Mouse (Mus musculus) heart, embryonic 14.5 days (tissue): ENCODE results near the gene Bhmt2. TPM values are rescaled to one million over a fixed set of nuclear protein-coding genes. Genes with fewer than 3 reads are reported as not detected.

Source experiments
- ATAC-seq: fragments of 200-750 bp; cut with Nextera tagmentation; 2 replicates; pipeline ENCODE4 v1.8.0; 2017; ENCODE audit warnings: low read depth, moderate TSS enrichment; ENCODE audit not compliant: insufficient number of reproducible peaks, insufficient read depth, low FRiP score
- H3K27ac ChIP-seq, 2 experiments: fragments of 200-500 bp in 1 of 2; fragments of 300-500 bp in 1 of 2; sonication (generic) in 1 of 2; replicated peaks in 1 of 2; 2 replicates each; pipeline ENCODE4 v1.5.1; 2012 to 2014; ENCODE audit warnings: low read depth in 2 of 2, low read length in 2 of 2, control low read depth in 1 of 2, mild to moderate bottlenecking in 1 of 2, mixed read lengths in 1 of 2; ENCODE audit not compliant: control insufficient read depth in 1 of 2, insufficient read depth in 1 of 2
- H3K27me3 ChIP-seq: fragments of 300-500 bp; sonication (generic); 2 replicates; pipeline ENCODE4 v1.6.1; 2014; ENCODE audit warnings: mild to moderate bottlenecking, low read length, control low read depth; ENCODE audit not compliant: control insufficient read depth, insufficient read depth
- H3K36me3 ChIP-seq: fragments of 300-500 bp; sonication (generic); 2 replicates; pipeline ENCODE4 v1.6.1; 2014; ENCODE audit warnings: mild to moderate bottlenecking, control low read depth, low read length, mixed read lengths; ENCODE audit not compliant: control insufficient read depth, insufficient read depth
- H3K4me1 ChIP-seq, 2 experiments: fragments of 200-500 bp in 1 of 2; fragments of 300-500 bp in 1 of 2; sonication (generic) in 1 of 2; 2 replicates each; pipeline ENCODE4 v1.6.1; 2012 to 2014; ENCODE audit warnings: low read length in 2 of 2, control low read depth in 1 of 2, mixed read lengths in 1 of 2; ENCODE audit not compliant: control insufficient read depth in 2 of 2, insufficient read depth in 2 of 2
- H3K4me2 ChIP-seq: fragments of 300-500 bp; sonication (generic); 2 replicates; pipeline ENCODE4 v1.6.1; 2014; ENCODE audit warnings: mild to moderate bottlenecking, low read length
- H3K4me3 ChIP-seq, 2 experiments: fragments of 200-500 bp in 1 of 2; fragments of 300-500 bp in 1 of 2; sonication (generic) in 1 of 2; 2 replicates each; pipeline ENCODE4 v1.5.1; 2012 to 2014; ENCODE audit warnings: low read length in 2 of 2, mild to moderate bottlenecking in 2 of 2, control low read depth in 1 of 2, low read depth in 1 of 2, moderate library complexity in 1 of 2; ENCODE audit not compliant: control insufficient read depth in 1 of 2, insufficient read depth in 1 of 2
- H3K9ac ChIP-seq: fragments of 300-500 bp; sonication (generic); 2 replicates; pipeline ENCODE4 v1.6.1; 2014; ENCODE audit warnings: mild to moderate bottlenecking, low read length
- H3K9me3 ChIP-seq: fragments of 300-500 bp; sonication (generic); 2 replicates; pipeline ENCODE4 v1.6.1; 2016; ENCODE audit warnings: low read length, control low read depth; ENCODE audit not compliant: control insufficient read depth
- WGBS: fragments of 180-500 bp; shearing (Covaris S2); extraction: QIAGEN DNeasy Blood & Tissue Kit; methylation state at CpG from one replicate; pipeline ENCODE4 v1.1.7; 2014; 5-methylcytosine and 5-hydroxymethylcytosine counted together
- polyA plus RNA-seq: library from polyadenylated mRNA; unstranded; fragments of >200 nt; fragmentation: Nextera tagmentation; extraction: Ambion mirVana; gene quantifications from 2 replicates; pipeline ENCODE4 v1.2.1, GENCODE M21; 2014

Gene Bhmt2
- not detected in 2 replicates for polyA plus RNA-seq

DNA sequence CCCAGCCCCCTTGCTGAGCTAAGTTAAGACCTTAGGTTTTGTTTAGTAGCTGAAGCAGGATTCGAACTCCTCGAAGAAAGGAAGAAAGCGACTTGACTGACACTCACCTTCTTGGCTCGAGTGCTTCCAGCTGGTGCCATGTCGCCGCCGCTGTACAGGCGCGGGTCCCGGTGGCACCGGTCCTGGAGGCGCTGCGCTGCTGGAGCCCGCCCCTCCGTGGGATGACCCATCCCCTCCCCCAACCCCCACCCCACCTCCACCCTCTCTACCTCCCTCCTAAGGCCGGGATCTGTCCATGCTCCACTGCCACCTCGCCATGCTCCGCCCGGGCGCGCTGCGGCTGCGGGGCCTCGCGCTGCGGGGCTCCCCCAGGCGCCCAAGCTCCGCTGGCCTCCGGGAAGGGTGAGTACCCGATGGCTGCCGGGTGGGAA lies at the start of gene Bhmt2, which contains the start of gene Dmgdh:
Gene Bhmt2, minus strand, starts transcription at position 172 of the 431 bp plus-strand sequence.
Gene Dmgdh, plus strand, starts transcription at position 303 of the 431 bp plus-strand sequence.
- H3K9ac ChIP-seq: peak within 1 kb of the TSS; percentile 19; the same call in 1 of the 2 replicates
- 7% methylated on average over 31 of the region's 31 CpGs for whole genome bisulfite sequencing
- peak within 1 kb of the TSS; percentile 23 to 24; a peak in 3 of 4 replicates for H3K4me3 ChIP-seq
- no peak within 1 kb of the TSS for H3K27ac ChIP-seq
- no peaks in the 10 kb centered on the region for H3K4me1 ChIP-seq
- peak within 1 kb of the TSS; percentile 58 for H3K4me2 ChIP-seq
- ATAC-seq: no peak
- H3K9me3 ChIP-seq: no peaks in the 10 kb centered on the region
- H3K27me3 ChIP-seq: peaks cover 6% of the 10 kb centered on the region; the same call in 1 of the 2 replicates
- no peaks in the 10 kb centered on the region for H3K36me3 ChIP-seq

- no peaks in the 10 kb centered on the region for H3K9me3 ChIP-seq
- no peak for ATAC-seq
- no peak overlapping the region for H3K27ac ChIP-seq
- WGBS: 86% methylated on average over 3 of the region's 3 CpGs
- 0 out of 4 replicates have a peak, but pooled peaks cover 0 to 2% of the 10 kb centered on the region in 2 experiments for H3K4me1 ChIP-seq
- no peaks in the 10 kb centered on the region for H3K27me3 ChIP-seq
- H3K36me3 ChIP-seq: no peaks in the 10 kb centered on the region
- H3K9ac ChIP-seq: no peak overlapping the region
- H3K4me3 ChIP-seq: no peak overlapping the region
- H3K4me2 ChIP-seq: no peak overlapping the region
Observed at GRCm38 (mm10) chr13:93723455-93723854, 49.4 kb upstream of the Bhmt2 start.

- Histone ChIP-seq H3K9me3 (no peaks in the 10 kb centered on the region), H3K4me2 (no peak overlapping the region), H3K27me3 (no peaks in the 10 kb centered on the region), H3K4me1 (0 out of 4 replicates have a peak, but pooled peaks cover 0 to 2% of the 10 kb centered on the region in 2 experiments), H3K36me3 (no peaks in the 10 kb centered on the region), H3K4me3 (no peak overlapping the region), H3K9ac (no peak overlapping the region), H3K27ac (no peak overlapping the region)
- WGBS: 67% methylated on average over 4 of the region's 4 CpGs
- no peak for ATAC-seq
Observed at GRCm38 (mm10) chr13:93721916-93722315, 47.8 kb upstream of the Bhmt2 start.

- Histone ChIP-seq H3K9ac (no peak overlapping the region), H3K36me3 (no peaks in the 10 kb centered on the region), H3K4me1 (0 out of 4 replicates have a peak, but pooled peaks cover 0 to 2% of the 10 kb centered on the region in 2 experiments), H3K4me2 (no peak overlapping the region), H3K9me3 (no peaks in the 10 kb centered on the region), H3K4me3 (no peak overlapping the region), H3K27me3 (no peaks in the 10 kb centered on the region), H3K27ac (no peak overlapping the region)
- 2% methylated on average over 7 of the region's 7 CpGs for WGBS
- ATAC-seq: no peak
Observed at GRCm38 (mm10) chr13:93718948-93719347, 44.8 kb upstream of the Bhmt2 start.

GRCm38 (mm10) chr13:93717113-93717512 lies 43.0 kb upstream of the Bhmt2 start:
- Histone ChIP-seq H3K27me3 (no peaks in the 10 kb centered on the region), H3K36me3 (no peaks in the 10 kb centered on the region), H3K4me2 (no peak overlapping the region), H3K27ac (no peak overlapping the region), H3K4me3 (no peak overlapping the region), H3K9ac (no peak overlapping the region), H3K4me1 (0 out of 4 replicates have a peak, but pooled peaks cover 0 to 2% of the 10 kb centered on the region in 2 experiments), H3K9me3 (no peaks in the 10 kb centered on the region)
- no peak for ATAC-seq
- 56% methylated on average over 7 of the region's 7 CpGs for WGBS

DNA sequence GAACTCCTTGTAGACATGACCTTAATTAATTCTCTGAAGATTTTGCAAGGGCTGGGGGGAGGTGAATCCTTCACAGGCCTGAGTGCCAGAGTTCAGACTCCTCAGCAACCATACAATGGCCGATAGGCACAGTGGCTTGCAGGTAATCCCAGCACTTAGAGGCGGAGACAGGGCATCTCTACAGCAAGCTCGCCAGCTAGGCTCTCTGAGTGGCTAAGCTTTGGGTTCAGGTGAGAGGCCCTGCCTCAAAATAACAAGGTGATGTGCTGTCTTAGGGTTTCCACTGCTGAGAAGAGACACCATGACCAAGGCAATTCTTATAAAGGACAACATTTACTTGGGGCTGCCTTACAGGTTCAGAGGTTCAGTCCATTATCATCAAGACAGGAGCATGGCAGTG lies 39.7 kb upstream of the Bhmt2 start:
- Histone ChIP-seq H3K4me1 (0 out of 4 replicates have a peak, but pooled peaks cover 0 to 1% of the 10 kb centered on the region in 2 experiments), H3K4me2 (no peak overlapping the region), H3K4me3 (no peak overlapping the region), H3K9me3 (no peaks in the 10 kb centered on the region), H3K27ac (no peak overlapping the region), H3K36me3 (no peaks in the 10 kb centered on the region), H3K27me3 (no peaks in the 10 kb centered on the region), H3K9ac (no peak overlapping the region)
- 88% methylated on average over 3 of the region's 3 CpGs for WGBS
- ATAC-seq: no peak

- H3K4me3 ChIP-seq: no peak overlapping the region
- no peak overlapping the region for H3K27ac ChIP-seq
- H3K4me1 ChIP-seq: no peaks in the 10 kb centered on the region
- no peak overlapping the region for H3K9ac ChIP-seq
- ATAC-seq: no peak
- no peak overlapping the region for H3K4me2 ChIP-seq
- WGBS: 89% methylated on average over 4 of the region's 4 CpGs
- no peaks in the 10 kb centered on the region for H3K9me3 ChIP-seq
- H3K36me3 ChIP-seq: no peaks in the 10 kb centered on the region
- H3K27me3 ChIP-seq: no peaks in the 10 kb centered on the region
Observed at GRCm38 (mm10) chr13:93712362-93712761, 38.3 kb upstream of the Bhmt2 start.

DNA sequence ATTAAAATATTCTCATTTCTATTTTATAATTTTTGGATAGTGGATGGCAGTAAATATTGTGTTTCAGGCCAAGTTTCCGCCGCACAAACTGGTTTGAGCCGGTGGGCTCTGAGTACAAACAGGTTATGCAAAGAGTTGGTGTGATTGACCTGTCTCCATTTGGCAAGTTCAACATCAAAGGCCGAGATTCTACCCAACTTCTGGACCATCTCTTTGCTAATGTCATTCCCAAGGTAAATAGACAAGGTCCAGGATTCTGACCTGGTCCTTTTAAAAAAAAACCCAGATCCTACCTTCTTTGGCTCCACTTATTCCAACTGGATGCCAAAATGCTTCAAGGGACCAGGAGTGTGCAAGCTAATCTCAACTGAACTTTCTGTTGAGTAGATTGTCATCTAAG lies 37.1 kb upstream of the Bhmt2 start:
- no peak overlapping the region for H3K4me2 ChIP-seq
- no peaks in the 10 kb centered on the region for H3K27me3 ChIP-seq
- H3K9ac ChIP-seq: no peak overlapping the region
- 87% methylated on average over 4 of the region's 4 CpGs for WGBS
- no peaks in the 10 kb centered on the region for H3K9me3 ChIP-seq
- ATAC-seq: no peak
- no peak overlapping the region for H3K4me3 ChIP-seq
- H3K36me3 ChIP-seq: no peaks in the 10 kb centered on the region
- H3K4me1 ChIP-seq: no peaks in the 10 kb centered on the region
- H3K27ac ChIP-seq: no peak overlapping the region
